Mouse (Mus musculus): ENCODE results near the gene S100a1. TPM values are rescaled to one million over a fixed set of nuclear protein-coding genes. Genes with fewer than 3 reads are reported as not detected.

The S100a1 gene
- 190 TPM for polyA plus RNA-seq (2021)

- in situ Hi-C loops (cut with MboI; ENCODE audit: low pct_unique_long_range_greater_than_20kb) = no loop called here
Observed at GRCm38 (mm10) chr3:90513796-90514590, at the start of gene S100a1, which contains the start of gene S100a13. TSS of gene S100a1 (minus strand) at chr3:90514392. TSS of gene S100a13 (plus strand) at chr3:90514435.

GRCm38 (mm10) chr3:90560008-90560628, 45.9 kb upstream of the S100a1 start, which contains the start of gene S100a3:
TSS of gene S100a3 (plus strand) at chr3:90560578.
- TF ChIP-seq CTCF (IDR thresholded peaks at IDR 0.05) = no peak
- DNase-seq (ENCODE audit: low read depth, low spot score) = no peak
- in situ Hi-C loops (cut with MboI; ENCODE audit: low pct_unique_long_range_greater_than_20kb) = no loop called here
- CTCF ChIA-PET = interaction anchor here (0.9 to 3.3 kb wide), 7 partner anchors 11 to 92 kb away, joined by 3 to 17 read pairs (median 4); partner anchors contain the start of gene S100a14
- POLR2A ChIA-PET = no interaction called here
- H3K27me3 ChIP-seq = peaks cover 4% of the 10 kb centered on the region
- ATAC-seq = no peak

More at GRCm38 (mm10) chr3:90513796-90514590, at the start of gene S100a1, which contains the start of gene S100a13:
- ATAC-seq (peak; percentile 91), DNase-seq (ENCODE audit: low read depth, low spot score) (no peak)
- H3K27me3 ChIP-seq = no peaks in the 10 kb centered on the region
- CTCF ChIA-PET = interaction anchor here (0.8 to 3.0 kb wide), 8 partner anchors 8 to 139 kb away, joined by 3 to 22 read pairs (median 4); partner anchors contain the start of genes S100a14, S100a7a and Snapin
- no peak for TF ChIP-seq CTCF (IDR thresholded peaks at IDR 0.05)
- POLR2A ChIA-PET = interaction anchor here (1.3 kb wide), 1 partner anchor 100 kb away, joined by 4 read pairs; no protein-coding TSS in a partner anchor

- ATAC-seq (no peak), DNase-seq (ENCODE audit: low read depth, low spot score) (no peak)
- in situ Hi-C loops (cut with MboI; ENCODE audit: low pct_unique_long_range_greater_than_20kb) = no loop called here
- TF ChIP-seq CTCF (IDR thresholded peaks at IDR 0.05) = no peak
- H3K27me3 ChIP-seq = no peaks in the 10 kb centered on the region
- ChIA-PET CTCF (interaction anchor here (1.0 to 5.1 kb wide), 6 partner anchors 10 to 25 kb away, joined by 3 to 20 read pairs (median 4); partner anchors contain the start of gene S100a16), POLR2A (interaction anchor here (0.7 kb wide), 1 partner anchor 10 kb away, joined by 3 read pairs; no protein-coding TSS in a partner anchor)
Observed at GRCm38 (mm10) chr3:90555954-90556353, 41.8 kb upstream of the S100a1 start.

GRCm38 (mm10) chr3:90552231-90552630, 38.0 kb upstream of the S100a1 start:
- in situ Hi-C loops (cut with MboI; ENCODE audit: low pct_unique_long_range_greater_than_20kb) = no loop called here
- DNase-seq (ENCODE audit: low read depth, low spot score) (no peak), ATAC-seq (no peak)
- H3K27me3 ChIP-seq = no peaks in the 10 kb centered on the region
- CTCF ChIA-PET = interaction anchor here (0.8 to 5.1 kb wide), 3 partner anchors 8 to 23 kb away, joined by 3 to 20 read pairs (median 3); no protein-coding TSS in a partner anchor
- POLR2A ChIA-PET = no interaction called here
- no peak for TF ChIP-seq CTCF (IDR thresholded peaks at IDR 0.05)

GRCm38 (mm10) chr3:90550421-90550790, 36.2 kb upstream of the S100a1 start:
- DNase-seq (ENCODE audit: low read depth, low spot score) (no peak), ATAC-seq (no peak)
- ChIA-PET POLR2A (no interaction called here), CTCF (interaction anchor here (0.9 to 1.6 kb wide), 4 partner anchors 25 to 65 kb away, joined by 3 to 4 read pairs (median 4); no protein-coding TSS in a partner anchor)
- H3K27me3 ChIP-seq = no peaks in the 10 kb centered on the region
- in situ Hi-C loops (cut with MboI; ENCODE audit: low pct_unique_long_range_greater_than_20kb) = no loop called here
- TF ChIP-seq CTCF (IDR thresholded peaks at IDR 0.05) = no peak

GRCm38 (mm10) chr3:90549676-90550420, 35.7 kb upstream of the S100a1 start:
- H3K27me3 ChIP-seq = no peaks in the 10 kb centered on the region
- in situ Hi-C loops (cut with MboI; ENCODE audit: low pct_unique_long_range_greater_than_20kb) = no loop called here
- no peak for TF ChIP-seq CTCF (IDR thresholded peaks at IDR 0.05)
- CTCF ChIA-PET = interaction anchor here (0.9 to 3.0 kb wide), 8 partner anchors 10 to 65 kb away, joined by 3 to 10 read pairs (median 4); partner anchors contain the start of gene S100a16
- DNase-seq (ENCODE audit: low read depth, low spot score) (peak; percentile 89), ATAC-seq (peak; percentile 74)
- POLR2A ChIA-PET = interaction anchor here (0.5 to 1.5 kb wide), 3 partner anchors 9 to 36 kb away, joined by 3 to 4 read pairs (median 4); no protein-coding TSS in a partner anchor

GRCm38 (mm10) chr3:90540904-90541303, 26.7 kb upstream of the S100a1 start:
- TF ChIP-seq CTCF (IDR thresholded peaks at IDR 0.05) = no peak
- no peak for ATAC-seq
- ChIA-PET CTCF (interaction anchor here (0.9 kb wide), 1 partner anchor 40 kb away, joined by 3 read pairs; no protein-coding TSS in a partner anchor), POLR2A (interaction anchor here (0.6 kb wide), 1 partner anchor 9 kb away, joined by 3 read pairs; no protein-coding TSS in a partner anchor)
- in situ Hi-C loops (cut with MboI; ENCODE audit: low pct_unique_long_range_greater_than_20kb) = no loop called here
- DNase-seq (ENCODE audit: low read depth, low spot score) = no peak
- H3K27me3 ChIP-seq = no peaks in the 10 kb centered on the region

GRCm38 (mm10) chr3:90537905-90538296, 23.7 kb upstream of the S100a1 start:
- DNase-seq (ENCODE audit: low read depth, low spot score) (no peak), ATAC-seq (no peak)
- in situ Hi-C loops (cut with MboI; ENCODE audit: low pct_unique_long_range_greater_than_20kb) = no loop called here
- CTCF ChIA-PET = interaction anchor here (1.0 to 4.6 kb wide), 7 partner anchors 8 to 78 kb away, joined by 3 to 38 read pairs (median 4); partner anchors contain the start of gene S100a14
- no peaks in the 10 kb centered on the region for H3K27me3 ChIP-seq
- POLR2A ChIA-PET = interaction anchor here (1.1 to 1.5 kb wide), 5 partner anchors 13 to 76 kb away, joined by 3 to 4 read pairs (median 3); no protein-coding TSS in a partner anchor
- TF ChIP-seq CTCF (IDR thresholded peaks at IDR 0.05) = no peak

- CTCF ChIA-PET = interaction anchor here (1.0 to 4.6 kb wide), 11 partner anchors 9 to 78 kb away, joined by 3 to 38 read pairs (median 4); partner anchors contain the start of gene S100a14
- H3K27me3 ChIP-seq = no peaks in the 10 kb centered on the region
- TF ChIP-seq CTCF (IDR thresholded peaks at IDR 0.05) = no peak
- ATAC-seq (peak; percentile 97), DNase-seq (ENCODE audit: low read depth, low spot score) (peak; percentile 67)
- POLR2A ChIA-PET = interaction anchor here (0.7 to 1.5 kb wide), 9 partner anchors 10 to 78 kb away, joined by 3 to 4 read pairs (median 3); partner anchors contain the start of gene S100a14
- in situ Hi-C loops (cut with MboI; ENCODE audit: low pct_unique_long_range_greater_than_20kb) = no loop called here
Observed at GRCm38 (mm10) chr3:90537141-90537904, 23.1 kb upstream of the S100a1 start, which contains the start of gene S100a16. TSS of gene S100a16 (plus strand) at chr3:90537254.
